Mouse (Mus musculus) liver, embryonic 14.5 days (tissue): ENCODE measurements at regions not wholly inside any gene's neighbourhood (a gene's known extent, or its start where the extent isn't known, plus 50 kb on each side); places are given as distances from the start of the nearest gene placed in this dataset.
A peak's percentile ranks its signal among the peaks of the same experiment; 100 is the strongest.

Source experiments
- ATAC-seq: fragments of 200-750 bp; cut with Nextera tagmentation; 2 replicates; pipeline ENCODE4 v1.8.0; 2017; ENCODE audit warnings: moderate number of reproducible peaks, mild to moderate bottlenecking, moderate library complexity; ENCODE audit not compliant: insufficient read depth
- DNase-seq, 3 experiments: peaks; one replicate each; pipeline ENCODE4 v3.0.0-alpha.2; 2012 to 2013; ENCODE audit warnings: low read depth in 3 of 3, low spot score in 3 of 3
- H3K27ac ChIP-seq: fragments of 300-500 bp; sonication (generic); 2 replicates; pipeline ENCODE4 v1.5.1; 2014; ENCODE audit warnings: moderate library complexity, mild to moderate bottlenecking, control low read depth, inconsistent platforms
- H3K27me3 ChIP-seq: fragments of 300-500 bp; sonication (generic); 2 replicates; pipeline ENCODE4 v1.6.1; 2014; ENCODE audit warnings: mild to moderate bottlenecking, low read length, moderate library complexity; ENCODE audit not compliant: control insufficient read depth, insufficient read depth
- H3K36me3 ChIP-seq: fragments of 300-500 bp; sonication (generic); replicated peaks from 2 replicates; pipeline ENCODE4 v1.6.1; 2014; ENCODE audit warnings: low read depth; ENCODE audit not compliant: control insufficient read depth, insufficient read depth
- H3K4me1 ChIP-seq, 2 experiments: fragments of 200-500 bp in 1 of 2; fragments of 300-500 bp in 1 of 2; sonication (generic) in 1 of 2; replicated peaks; 2 replicates each; pipeline ENCODE4 v1.6.1; 2012 to 2014; ENCODE audit warnings: antibody characterized with exemption in 1 of 2, inconsistent platforms in 1 of 2, low read length in 1 of 2; ENCODE audit not compliant: control insufficient read depth in 2 of 2, insufficient read depth in 2 of 2
- H3K4me2 ChIP-seq: fragments of 300-500 bp; sonication (generic); 2 replicates; pipeline ENCODE4 v1.6.1; 2014; ENCODE audit warnings: low read depth, mild to moderate bottlenecking, control low read depth, moderate library complexity
- H3K4me3 ChIP-seq, 2 experiments: fragments of 200-500 bp in 1 of 2; fragments of 300-500 bp in 1 of 2; sonication (generic) in 1 of 2; 2 replicates each; pipeline ENCODE4 v1.5.1; 2012 to 2014; ENCODE audit warnings: low read depth in 2 of 2, low read length in 2 of 2, mild to moderate bottlenecking in 2 of 2, control low read depth in 1 of 2, inconsistent platforms in 1 of 2, moderate library complexity in 1 of 2; ENCODE audit not compliant: insufficient read depth in 1 of 2
- H3K9ac ChIP-seq: fragments of 300-500 bp; sonication (generic); replicated peaks from 2 replicates; pipeline ENCODE4 v1.6.1; 2014; ENCODE audit warnings: mild to moderate bottlenecking, control low read depth, moderate library complexity
- H3K9me3 ChIP-seq: fragments of 300-500 bp; sonication (generic); 2 replicates; pipeline ENCODE4 v1.6.1; 2016; ENCODE audit warnings: low read length, mixed read lengths; ENCODE audit not compliant: control insufficient read depth
- CTCF ChIP-seq: IDR thresholded peaks from 2 replicates; pipeline ENCODE4 v1.5.1; 2016; ENCODE audit warnings: antibody characterized with exemption, low read depth, control low read depth
- EP300 ChIP-seq: IDR thresholded peaks from 2 replicates; pipeline ENCODE4 v1.6.1; 2016; ENCODE audit warnings: antibody characterized with exemption, low read depth
- WGBS: fragments of 180-500 bp; shearing (Covaris S2); extraction: QIAGEN DNeasy Blood & Tissue Kit; methylation state at CpG from one replicate; pipeline ENCODE4 v1.1.7; 2014; ENCODE audit not compliant: insufficient replicate concordance; 5-methylcytosine and 5-hydroxymethylcytosine counted together

- no peak overlapping the region for H3K4me3 ChIP-seq
- no peak overlapping the region for H3K9ac ChIP-seq
- no peak overlapping the region for H3K27ac ChIP-seq
- H3K27me3 ChIP-seq = no peaks in the 10 kb centered on the region
- H3K4me1 ChIP-seq = no peaks in the 10 kb centered on the region
- DNase-seq (peak; percentile 2 to 10 (median 4)), ATAC-seq (no peak)
- no peaks in the 10 kb centered on the region for H3K36me3 ChIP-seq
- H3K9me3 ChIP-seq = no peaks in the 10 kb centered on the region
- TF ChIP-seq EP300 (no peak), CTCF (peak; percentile 82)
- H3K4me2 ChIP-seq = no peak overlapping the region
- 9% methylated on average over 11 of the region's 11 CpGs for whole genome bisulfite sequencing
Measured at GRCm38 (mm10) chr7:55710872-55711558, 57.0 kb upstream of the Siglech start.
